Mouse (Mus musculus): Measurements from ENCODE around the gene Sgca.

Gene Sgca

GRCm38 (mm10) chr11:94986435-94986834, 10.3 kb upstream of the Sgca start:
- H3K4me1 ChIP-seq (replicated peaks; ENCODE audit: low read depth, low read length), result peaks cover 54% of the 10 kb centered on the region
- no peak for TF ChIP-seq CTCF (conservative IDR thresholded peaks at IDR 0.05; ENCODE audit: low read length)
- no peak for TF ChIP-seq POU5F1 (IDR thresholded peaks at IDR 0.05; ENCODE audit: borderline replicate concordance, low read length)
- no peak for TF ChIP-seq NANOG (IDR thresholded peaks at IDR 0.05; ENCODE audit: borderline replicate concordance, low read length)
- peak overlapping the region; percentile 86; the same call in 1 of the 2 replicates for H3K4me3 ChIP-seq (replicated peaks; ENCODE audit: low read length)
- peaks cover 4% of the 10 kb centered on the region for H3K27me3 ChIP-seq (ENCODE audit: insufficient read depth, low read length)
- H3K9me3 ChIP-seq (ENCODE audit: low read length), result no peaks in the 10 kb centered on the region
- no peaks in the 10 kb centered on the region for H3K36me3 ChIP-seq (ENCODE audit: insufficient read depth, low read length)

GRCm38 (mm10) chr11:94985822-94986221, 9.7 kb upstream of the Sgca start:
- Histone ChIP-seq H3K9me3 (ENCODE audit: low read length) (no peaks in the 10 kb centered on the region), H3K4me1 (replicated peaks; ENCODE audit: low read depth, low read length) (peaks cover 54% of the 10 kb centered on the region), H3K36me3 (ENCODE audit: insufficient read depth, low read length) (no peaks in the 10 kb centered on the region), H3K4me3 (replicated peaks; ENCODE audit: low read length) (no peak overlapping the region), H3K27me3 (ENCODE audit: insufficient read depth, low read length) (no peaks in the 10 kb centered on the region)
- TF ChIP-seq POU5F1 (IDR thresholded peaks at IDR 0.05; ENCODE audit: borderline replicate concordance, low read length) (no peak), NANOG (IDR thresholded peaks at IDR 0.05; ENCODE audit: borderline replicate concordance, low read length) (no peak), CTCF (conservative IDR thresholded peaks at IDR 0.05; ENCODE audit: low read length) (no peak)

GRCm38 (mm10) chr11:94985140-94985539, 9.0 kb upstream of the Sgca start:
- Histone ChIP-seq H3K27me3 (ENCODE audit: insufficient read depth, low read length) (no peaks in the 10 kb centered on the region), H3K9me3 (ENCODE audit: low read length) (no peaks in the 10 kb centered on the region), H3K4me1 (replicated peaks; ENCODE audit: low read depth, low read length) (peaks cover 49% of the 10 kb centered on the region), H3K36me3 (ENCODE audit: insufficient read depth, low read length) (no peaks in the 10 kb centered on the region), H3K4me3 (replicated peaks; ENCODE audit: low read length) (no peak overlapping the region)
- TF ChIP-seq CTCF (conservative IDR thresholded peaks at IDR 0.05; ENCODE audit: low read length), result no peak
- TF ChIP-seq NANOG (IDR thresholded peaks at IDR 0.05; ENCODE audit: borderline replicate concordance, low read length), result no peak
- no peak for TF ChIP-seq POU5F1 (IDR thresholded peaks at IDR 0.05; ENCODE audit: borderline replicate concordance, low read length)

- no peaks in the 10 kb centered on the region for H3K9me3 ChIP-seq (ENCODE audit: low read length)
- H3K27me3 ChIP-seq (ENCODE audit: insufficient read depth, low read length), result peaks cover 4% of the 10 kb centered on the region; the same call in 1 of the 2 replicates
- peaks cover 13% of the 10 kb centered on the region for H3K4me1 ChIP-seq (replicated peaks; ENCODE audit: low read depth, low read length)
- TF ChIP-seq CTCF (conservative IDR thresholded peaks at IDR 0.05; ENCODE audit: low read length) (no peak), POU5F1 (IDR thresholded peaks at IDR 0.05; ENCODE audit: borderline replicate concordance, low read length) (no peak), NANOG (IDR thresholded peaks at IDR 0.05; ENCODE audit: borderline replicate concordance, low read length) (no peak)
- no peaks in the 10 kb centered on the region for H3K36me3 ChIP-seq (ENCODE audit: insufficient read depth, low read length)
- peak overlapping the region; percentile 39; the same call in 1 of the 2 replicates for H3K4me3 ChIP-seq (replicated peaks; ENCODE audit: low read length)
These were observed 3.5 kb upstream of the Sgca start for GRCm38 (mm10) chr11:94979462-94980179.

- peaks cover 4% of the 10 kb centered on the region; the same call in 1 of the 2 replicates for H3K27me3 ChIP-seq (ENCODE audit: insufficient read depth, low read length)
- H3K4me1 ChIP-seq (replicated peaks; ENCODE audit: low read depth, low read length), result peaks cover 13% of the 10 kb centered on the region
- no peaks in the 10 kb centered on the region for H3K36me3 ChIP-seq (ENCODE audit: insufficient read depth, low read length)
- no peak for TF ChIP-seq NANOG (IDR thresholded peaks at IDR 0.05; ENCODE audit: borderline replicate concordance, low read length)
- peak; percentile 86 for TF ChIP-seq CTCF (conservative IDR thresholded peaks at IDR 0.05; ENCODE audit: low read length)
- no peak for TF ChIP-seq POU5F1 (IDR thresholded peaks at IDR 0.05; ENCODE audit: borderline replicate concordance, low read length)
- no peaks in the 10 kb centered on the region for H3K9me3 ChIP-seq (ENCODE audit: low read length)
- H3K4me3 ChIP-seq (replicated peaks; ENCODE audit: low read length), result peak overlapping the region; percentile 39; the same call in 1 of the 2 replicates
These were observed 2.8 kb upstream of the Sgca start for GRCm38 (mm10) chr11:94978947-94979346.

- Histone ChIP-seq H3K27me3 (ENCODE audit: insufficient read depth, low read length) (peaks cover 4% of the 10 kb centered on the region; the same call in 1 of the 2 replicates), H3K36me3 (ENCODE audit: insufficient read depth, low read length) (no peaks in the 10 kb centered on the region), H3K4me1 (replicated peaks; ENCODE audit: low read depth, low read length) (peaks cover 13% of the 10 kb centered on the region), H3K4me3 (replicated peaks; ENCODE audit: low read length) (0 out of 2 replicates have a peak overlapping the region, but pooled peaks have one; percentile 13), H3K9me3 (ENCODE audit: low read length) (no peaks in the 10 kb centered on the region)
- TF ChIP-seq POU5F1 (IDR thresholded peaks at IDR 0.05; ENCODE audit: borderline replicate concordance, low read length) (no peak), CTCF (conservative IDR thresholded peaks at IDR 0.05; ENCODE audit: low read length) (no peak), NANOG (IDR thresholded peaks at IDR 0.05; ENCODE audit: borderline replicate concordance, low read length) (no peak)
These were observed 2.2 kb upstream of the Sgca start for GRCm38 (mm10) chr11:94978178-94978915.

GRCm38 (mm10) chr11:94974951-94975350, 1.2 kb downstream of the Sgca start:
- Histone ChIP-seq H3K4me1 (replicated peaks; ENCODE audit: low read depth, low read length) (peaks cover 27% of the 10 kb centered on the region), H3K9me3 (ENCODE audit: low read length) (no peaks in the 10 kb centered on the region), H3K27me3 (ENCODE audit: insufficient read depth, low read length) (peaks cover 27% of the 10 kb centered on the region), H3K4me3 (replicated peaks; ENCODE audit: low read length) (no peak overlapping the region), H3K36me3 (ENCODE audit: insufficient read depth, low read length) (no peaks in the 10 kb centered on the region)
- no peak for TF ChIP-seq NANOG (IDR thresholded peaks at IDR 0.05; ENCODE audit: borderline replicate concordance, low read length)
- TF ChIP-seq CTCF (conservative IDR thresholded peaks at IDR 0.05; ENCODE audit: low read length), result no peak
- TF ChIP-seq POU5F1 (IDR thresholded peaks at IDR 0.05; ENCODE audit: borderline replicate concordance, low read length), result no peak

GRCm38 (mm10) chr11:94973313-94973712, 2.8 kb downstream of the Sgca start:
- Histone ChIP-seq H3K9me3 (ENCODE audit: low read length) (no peaks in the 10 kb centered on the region), H3K27me3 (ENCODE audit: insufficient read depth, low read length) (peaks cover 40% of the 10 kb centered on the region), H3K4me3 (replicated peaks; ENCODE audit: low read length) (no peak overlapping the region), H3K36me3 (ENCODE audit: insufficient read depth, low read length) (no peaks in the 10 kb centered on the region), H3K4me1 (replicated peaks; ENCODE audit: low read depth, low read length) (peaks cover 15% of the 10 kb centered on the region)
- no peak for TF ChIP-seq CTCF (conservative IDR thresholded peaks at IDR 0.05; ENCODE audit: low read length)
- TF ChIP-seq NANOG (IDR thresholded peaks at IDR 0.05; ENCODE audit: borderline replicate concordance, low read length), result no peak
- no peak for TF ChIP-seq POU5F1 (IDR thresholded peaks at IDR 0.05; ENCODE audit: borderline replicate concordance, low read length)
